Mouse (Mus musculus): ENCODE measurements around the gene Hal.

DNA sequence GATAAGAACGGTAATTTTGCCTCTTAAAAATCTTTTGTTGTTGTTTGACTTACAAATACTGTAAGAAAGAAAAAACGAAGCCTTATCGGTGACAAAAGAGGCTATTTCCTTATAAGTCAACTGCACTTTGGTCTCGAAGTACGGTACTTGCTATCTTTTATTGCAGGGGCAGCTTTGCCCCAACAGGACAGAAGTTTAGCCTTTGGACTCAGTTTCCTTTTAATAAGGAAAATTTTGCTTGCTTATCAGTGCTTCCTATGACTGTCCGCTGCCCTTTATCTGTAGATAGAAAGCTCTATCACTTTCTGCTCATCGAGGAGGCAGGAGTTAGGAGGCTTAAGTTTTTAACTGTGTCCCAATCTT lies 33.9 kb upstream of the Hal start:
- TF ChIP-seq JUND (conservative IDR thresholded peaks at IDR 0.05; ENCODE audit: low read depth, low read length) (no peak), EP300 (IDR thresholded peaks at IDR 0.05; ENCODE audit: low read length) (no peak), HCFC1 (IDR thresholded peaks at IDR 0.05; ENCODE audit: low read depth, low read length) (no peak), CTCF (conservative IDR thresholded peaks at IDR 0.05 in 1 of 2, IDR thresholded peaks at IDR 0.05 in 1 of 2; ENCODE audit: low read depth in 2 of 2, low read length in 2 of 2) (no peak), BHLHE40 (IDR thresholded peaks at IDR 0.05; ENCODE audit: low read depth, low read length) (no peak), POLR2A (IDR thresholded peaks at IDR 0.05; ENCODE audit: low read depth, low read length) (no peak), ELF1 (IDR thresholded peaks at IDR 0.05; ENCODE audit: low read depth, low read length) (no peak), RCOR1 (conservative IDR thresholded peaks at IDR 0.05; ENCODE audit: low read depth, low read length) (no peak), MEF2A (IDR thresholded peaks at IDR 0.05; ENCODE audit: borderline replicate concordance, low read depth, low read length) (no peak), JUN (IDR thresholded peaks at IDR 0.05; ENCODE audit: insufficient read depth, low read depth, low read length) (no peak), MYC (IDR thresholded peaks at IDR 0.05; ENCODE audit: low read depth, low read length) (no peak), MAFK (IDR thresholded peaks at IDR 0.05; ENCODE audit: insufficient replicate concordance, low read length) (no peak), NELFE (IDR thresholded peaks at IDR 0.05; ENCODE audit: low read depth, low read length) (no peak), USF1 (IDR thresholded peaks at IDR 0.05; ENCODE audit: low read depth, low read length) (no peak)

Measured in CH12.LX (cell line).